Mouse (Mus musculus) thymus, adult 2 months (tissue): ENCODE results near the gene E130114P18Rik. TPM values are rescaled to one million over a fixed set of nuclear protein-coding genes. Genes with fewer than 3 reads are reported as not detected.

ENCODE experiments used
- DNase-seq: peaks from one replicate; pipeline ENCODE4 v3.0.0; 2021
- H3K27ac ChIP-seq: fragments of 200-500 bp; 2 replicates; pipeline ENCODE4 v1.5.1; 2012; ENCODE audit warnings: low read length, control low read depth; ENCODE audit not compliant: control insufficient read depth, insufficient read depth
- H3K27me3 ChIP-seq: fragments of 200-500 bp; 2 replicates; pipeline ENCODE4 v1.6.1; 2012; ENCODE audit warnings: mild to moderate bottlenecking, low read length, moderate library complexity, mixed read lengths; ENCODE audit not compliant: control insufficient read depth, insufficient read depth
- H3K36me3 ChIP-seq: fragments of 200-500 bp; 2 replicates; pipeline ENCODE4 v1.6.1; 2012; ENCODE audit warnings: mild to moderate bottlenecking, low read length, moderate library complexity; ENCODE audit not compliant: control insufficient read depth, insufficient read depth
- H3K4me1 ChIP-seq: fragments of 200-500 bp; replicated peaks from 2 replicates; pipeline ENCODE4 v1.6.1; 2012; ENCODE audit warnings: low read length; ENCODE audit not compliant: control insufficient read depth, insufficient read depth
- H3K4me3 ChIP-seq: fragments of 200-500 bp; 2 replicates; pipeline ENCODE4 v1.5.1; 2012; ENCODE audit warnings: mild to moderate bottlenecking, low read length, control low read depth, moderate library complexity; ENCODE audit not compliant: control insufficient read depth, insufficient read depth
- CTCF ChIP-seq: fragments of 200-500 bp; IDR thresholded peaks from 2 replicates; pipeline ENCODE4 v1.5.1; 2012; ENCODE audit warnings: mild to moderate bottlenecking, control low read depth, low read length, moderate library complexity, borderline replicate concordance; ENCODE audit not compliant: control insufficient read depth, poor library complexity, insufficient read depth; ENCODE audit errors: extremely low read depth
- POLR2A ChIP-seq: fragments of 200-500 bp; IDR thresholded peaks from 2 replicates; pipeline ENCODE4 v1.6.1; 2012; ENCODE audit warnings: mild to moderate bottlenecking, low read length, control low read depth, moderate library complexity; ENCODE audit not compliant: control insufficient read depth, poor library complexity, insufficient read depth; ENCODE audit errors: extremely low read depth
- WGBS: fragments of 180-500 bp; shearing (Covaris S2); methylation state at CpG from one replicate; pipeline ENCODE4 v1.1.7; 2018; 5-methylcytosine and 5-hydroxymethylcytosine counted together
- polyA plus RNA-seq: library from polyadenylated mRNA; depleted of rRNA; stranded (reverse); fragments of >200 nt; gene quantifications from 2 replicates; pipeline ENCODE4 v1.2.3, GENCODE M21; 2012; rRNA removed

The E130114P18Rik gene
- 0.09 TPM in 1 of 2 replicates, not detected in the other for polyA plus RNA-seq

DNA sequence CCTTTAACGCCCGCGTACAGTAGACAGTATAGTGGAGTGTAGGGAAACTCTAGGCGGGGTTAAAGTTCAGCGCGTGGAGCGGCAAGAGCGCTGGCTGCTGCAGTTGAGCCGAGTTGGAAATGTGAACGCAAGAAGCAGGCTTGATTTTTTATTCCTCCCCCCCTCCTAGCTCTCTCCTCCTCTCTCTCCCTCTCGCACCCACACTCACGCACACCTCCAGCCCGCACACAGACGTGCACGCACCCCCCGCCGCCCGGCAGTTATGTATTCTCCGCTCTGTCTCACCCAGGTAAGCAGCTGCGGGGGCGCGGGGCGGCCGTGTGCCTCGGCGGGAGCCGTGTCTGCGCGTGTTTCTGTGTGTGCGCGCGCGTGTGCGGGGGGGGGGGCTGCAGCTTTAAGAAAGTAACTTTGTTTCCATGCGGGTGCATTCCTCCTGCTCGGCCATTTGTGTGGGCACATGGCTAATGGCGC, at the start of gene E130114P18Rik:
TSS of gene E130114P18Rik (minus strand) at position 373 of the 471 bp plus-strand sequence.
- TF ChIP-seq CTCF = no peak
- TF ChIP-seq POLR2A = no peak
- peaks cover 16% of the 10 kb centered on the region for H3K4me1 ChIP-seq
- under 1% methylated on average over 37 of the region's 37 CpGs for WGBS
- peaks cover 14% of the 10 kb centered on the region for H3K27me3 ChIP-seq
- DNase-seq = peak; percentile 29
- no peaks in the 10 kb centered on the region for H3K36me3 ChIP-seq
- H3K4me3 ChIP-seq = peak within 1 kb of the TSS; percentile 52
- H3K27ac ChIP-seq = no peak within 1 kb of the TSS

DNA sequence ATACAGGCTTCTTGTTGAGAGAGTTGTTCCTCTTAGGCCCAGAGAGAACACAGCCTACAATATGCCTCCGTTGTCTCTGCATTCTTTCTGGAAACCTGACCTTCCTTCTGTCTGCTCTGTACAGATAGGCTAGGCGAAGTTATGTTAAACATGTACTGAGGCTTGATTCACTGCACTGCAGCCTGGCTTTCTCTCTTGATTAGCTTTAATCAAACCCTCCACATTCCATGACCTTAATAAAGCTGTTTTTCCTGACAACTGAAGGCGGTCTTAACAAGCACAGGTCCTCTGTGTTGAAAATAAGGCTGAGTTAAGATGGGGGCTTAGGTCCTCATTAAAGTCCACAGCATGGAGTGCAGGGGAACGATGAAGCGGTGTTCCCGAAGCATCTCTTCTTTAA, 49.2 kb upstream of the E130114P18Rik start:
- Histone ChIP-seq H3K27me3 (no peaks in the 10 kb centered on the region), H3K4me1 (peaks cover 2% of the 10 kb centered on the region; the same call in 1 of the 2 replicates), H3K27ac (no peak overlapping the region), H3K36me3 (no peaks in the 10 kb centered on the region), H3K4me3 (no peak overlapping the region)
- no peak for DNase-seq
- 96% methylated on average over 6 of the region's 6 CpGs for WGBS
- TF ChIP-seq POLR2A (no peak), CTCF (no peak)

DNA sequence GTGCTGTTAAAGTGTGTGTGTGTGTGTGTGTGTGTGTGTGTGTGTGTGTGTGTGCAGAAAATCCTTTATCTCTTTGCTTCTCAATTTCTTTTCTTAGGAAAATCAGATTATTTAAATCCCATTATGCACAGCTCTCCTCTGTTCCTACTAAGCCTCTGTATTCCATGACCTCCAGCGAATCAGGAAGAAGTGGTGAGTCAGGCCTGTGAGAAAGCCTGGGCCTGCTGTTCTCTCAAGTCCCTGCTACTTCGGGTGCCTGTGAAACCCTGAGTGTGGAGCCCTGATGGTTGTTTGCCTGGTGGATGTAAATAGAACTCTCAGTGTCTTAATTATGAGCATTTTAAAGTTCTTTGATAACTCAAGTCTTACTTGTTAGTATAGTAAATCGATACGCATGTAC, 48.0 kb upstream of the E130114P18Rik start:
- Histone ChIP-seq H3K36me3 (no peaks in the 10 kb centered on the region), H3K4me1 (no peaks in the 10 kb centered on the region), H3K4me3 (no peak overlapping the region), H3K27me3 (no peaks in the 10 kb centered on the region), H3K27ac (no peak overlapping the region)
- DNase-seq = no peak
- WGBS = 92% methylated on average over 4 of the region's 4 CpGs
- TF ChIP-seq POLR2A (no peak), CTCF (no peak)

- Histone ChIP-seq H3K27me3 (no peaks in the 10 kb centered on the region), H3K36me3 (no peaks in the 10 kb centered on the region), H3K4me3 (no peak overlapping the region), H3K4me1 (no peaks in the 10 kb centered on the region), H3K27ac (no peak overlapping the region)
- WGBS = 86% methylated on average over 4 of the region's 4 CpGs
- TF ChIP-seq CTCF (no peak), POLR2A (no peak)
- no peak for DNase-seq
Measured at GRCm38 (mm10) chr4:97825432-97825831, 47.6 kb upstream of the E130114P18Rik start.

DNA sequence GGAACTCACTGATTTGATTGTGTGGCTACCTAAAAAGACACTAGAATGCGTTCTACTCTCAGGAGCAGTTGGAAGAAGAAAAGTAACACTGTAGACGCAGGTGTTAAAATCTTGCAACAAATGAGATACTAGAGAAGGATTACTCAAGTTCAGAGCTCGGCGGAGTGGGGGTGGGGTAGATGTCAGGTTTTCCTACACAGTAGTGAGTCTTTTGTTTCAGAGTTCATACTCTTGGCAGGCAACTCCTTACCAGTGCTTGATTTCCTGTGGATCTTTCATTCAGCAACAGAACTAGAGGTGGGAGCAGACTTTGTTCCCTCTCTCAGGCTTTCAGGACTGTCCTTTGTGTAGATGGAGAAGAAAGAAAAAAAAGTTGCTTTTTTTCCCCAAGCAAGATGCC, 46.6 kb upstream of the E130114P18Rik start:
- 84% methylated on average over 4 of the region's 4 CpGs for WGBS
- Histone ChIP-seq H3K4me3 (no peak overlapping the region), H3K27me3 (no peaks in the 10 kb centered on the region), H3K4me1 (no peaks in the 10 kb centered on the region), H3K36me3 (no peaks in the 10 kb centered on the region), H3K27ac (no peak overlapping the region)
- TF ChIP-seq POLR2A (no peak), CTCF (no peak)
- no peak for DNase-seq

GRCm38 (mm10) chr4:97823512-97823911, 45.6 kb upstream of the E130114P18Rik start:
- no peaks in the 10 kb centered on the region for H3K27me3 ChIP-seq
- no peaks in the 10 kb centered on the region for H3K4me1 ChIP-seq
- 93% methylated on average over 6 of the region's 6 CpGs for WGBS
- H3K36me3 ChIP-seq = no peaks in the 10 kb centered on the region
- no peak for DNase-seq
- no peak overlapping the region for H3K4me3 ChIP-seq
- H3K27ac ChIP-seq = no peak overlapping the region
- TF ChIP-seq POLR2A = no peak
- no peak for TF ChIP-seq CTCF

GRCm38 (mm10) chr4:97821556-97822251, 43.8 kb upstream of the E130114P18Rik start:
- TF ChIP-seq POLR2A (no peak), CTCF (no peak)
- no peak for DNase-seq
- Histone ChIP-seq H3K36me3 (no peaks in the 10 kb centered on the region), H3K27ac (no peak overlapping the region), H3K4me1 (no peaks in the 10 kb centered on the region), H3K27me3 (no peaks in the 10 kb centered on the region), H3K4me3 (no peak overlapping the region)
- 69% methylated on average over 4 of the region's 4 CpGs for WGBS
